Mouse (Mus musculus): Measurements from ENCODE around the gene Prdx2.

Prdx2 gene

GRCm38 (mm10) chr8:84997649-84998295 lies 28.4 kb downstream of the Prdx2 start:
- DNase-seq (ENCODE audit: low spot score in 2 of 2), result peak in 1 of 2 experiments; percentile 76

- no peak for DNase-seq (ENCODE audit: low spot score in 2 of 2)
These were observed 38.3 kb downstream of the Prdx2 start for GRCm38 (mm10) chr8:85007686-85008085.

GRCm38 (mm10) chr8:85011242-85011641 lies 41.9 kb downstream of the Prdx2 start:
- no peak for DNase-seq (ENCODE audit: low spot score in 2 of 2)

GRCm38 (mm10) chr8:85013230-85013840 lies 43.9 kb downstream of the Prdx2 start:
- peak in 1 of 2 experiments; percentile 72 for DNase-seq (ENCODE audit: low spot score in 2 of 2)

GRCm38 (mm10) chr8:85014431-85014830 lies 45.0 kb downstream of the Prdx2 start, which contains the start of gene Best2:
TSS of gene Best2 (minus strand) at chr8:85014531.
- DNase-seq (ENCODE audit: low spot score in 2 of 2), result no peak

- DNase-seq (ENCODE audit: low spot score in 2 of 2), result peak in 1 of 2 experiments; percentile 81
These were observed 47.3 kb downstream of the Prdx2 start for GRCm38 (mm10) chr8:85016724-85017123.

- DNase-seq (ENCODE audit: low spot score in 2 of 2), result no peak
These were observed 47.8 kb downstream of the Prdx2 start for GRCm38 (mm10) chr8:85017209-85017608.

GRCm38 (mm10) chr8:85021514-85022055 lies 52.2 kb downstream of the Prdx2 start:
- DNase-seq (ENCODE audit: low spot score in 2 of 2), result no peak

- DNase-seq (ENCODE audit: low spot score in 2 of 2), result no peak
These were observed 54.5 kb downstream of the Prdx2 start for GRCm38 (mm10) chr8:85023846-85024245.

All from urinary bladder, adult 18-20 months (tissue).